Comparison of ENCODE assay signal across 26 mouse cellular contexts in the genomic region with DNA sequence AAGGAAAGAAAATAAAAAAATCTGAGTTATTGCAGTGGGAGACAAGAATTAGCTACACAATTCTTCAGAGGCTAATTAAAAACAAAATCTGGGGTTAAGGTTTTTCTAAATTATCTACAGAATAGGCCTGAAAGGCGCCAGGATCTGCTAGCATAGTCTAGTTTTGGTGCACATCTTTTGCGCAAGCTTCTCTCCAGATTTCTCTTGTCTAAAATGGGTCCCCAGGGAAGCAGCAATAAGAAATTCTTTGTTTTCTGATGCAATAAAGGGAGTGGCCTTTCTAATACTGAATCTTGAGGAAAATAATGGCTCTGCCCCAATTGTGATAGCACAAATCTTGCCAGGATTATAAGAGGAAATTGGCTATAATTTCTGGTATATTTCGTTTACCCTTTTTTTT.
DNase-seq lines count a peak whose midpoint lies in the region; ATAC-seq and TF ChIP-seq lines count a peak whose summit lies in the region.
"Had no signal": no experiment of that assay in that cellular context is flagged by ENCODE, and none has a peak within 500 bp of the region (broad histone marks: within the 10 kb centered on the region; RNA-seq: fewer than 3 reads in every experiment).

No protein-coding gene starts in this region.

- no peak overlapping the region for H3K27ac ChIP-seq in heart, embryonic 10.5 days
- no peak overlapping the region for H3K27ac ChIP-seq in kidney, postnatal 0 days
- H3K27ac ChIP-seq: embryonic facial prominence, embryonic 15.5 days; forebrain, embryonic 10.5 days; heart, embryonic 13.5 days; hindbrain, embryonic 12.5 days had no signal

- no peak overlapping the region for H3K4me3 ChIP-seq in heart, embryonic 10.5 days
- no peak overlapping the region for H3K4me3 ChIP-seq in kidney, postnatal 0 days (replicated peaks; ENCODE audit: low read depth, low read length)
- no peak overlapping the region for H3K4me3 ChIP-seq in C2C12 (ENCODE audit: insufficient read depth, poor library complexity, severe bottlenecking)
- no peak overlapping the region for H3K4me3 ChIP-seq in myocyte
- H3K4me3 ChIP-seq: embryonic facial prominence, embryonic 15.5 days; erythroblast, embryonic 14.5 days; forebrain, embryonic 10.5 days; heart, embryonic 13.5 days; hindbrain, embryonic 12.5 days had no signal

- H3K36me3 ChIP-seq in heart, embryonic 10.5 days: no peaks in the 10 kb centered on the region
- no peaks in the 10 kb centered on the region for H3K36me3 ChIP-seq in kidney, postnatal 0 days (ENCODE audit: insufficient read depth, low read length)
- no peaks in the 10 kb centered on the region for H3K36me3 ChIP-seq in C2C12 (ENCODE audit: control insufficient read depth, insufficient read depth)
- H3K36me3 ChIP-seq in myocyte (ENCODE audit: control insufficient read depth, insufficient read depth): no peaks in the 10 kb centered on the region
- H3K36me3 ChIP-seq: embryonic facial prominence, embryonic 15.5 days; forebrain, embryonic 10.5 days; G1E; heart, embryonic 13.5 days; hindbrain, embryonic 12.5 days had no signal

- H3K9ac ChIP-seq in kidney, postnatal 0 days (ENCODE audit: low read depth, low read length): no peak overlapping the region
- H3K9ac ChIP-seq: embryonic facial prominence, embryonic 15.5 days; heart, embryonic 13.5 days; hindbrain, embryonic 12.5 days had no signal

- no peak overlapping the region for H3K4me2 ChIP-seq in kidney, postnatal 0 days (ENCODE audit: low read length)
- no peak overlapping the region for H3K4me2 ChIP-seq in myocyte (ENCODE audit: low read depth)
- H3K4me2 ChIP-seq: embryonic facial prominence, embryonic 15.5 days; heart, embryonic 13.5 days; hindbrain, embryonic 12.5 days had no signal

- peak; percentile 94 for DNase-seq in heart, adult 11 months
- DNase-seq in heart, embryonic 10.5 days (ENCODE audit: low spot score): no peak
- DNase-seq in kidney, postnatal 0 days (ENCODE audit: low spot score): peak; percentile 24
- DNase-seq in kidney, postnatal 4 days: no peak
- no peak for DNase-seq in Muller cell, postnatal 12 days (ENCODE audit: inconsistent ontology term)
- DNase-seq: adrenal gland, postnatal 10 days; cerebellum, adult 11 months; cerebellum, adult 8-10 months; cerebellum, postnatal 14 days; embryo, embryonic 11 days; heart, postnatal 4 days; kidney, adult 11 months had no signal

- no peaks in the 10 kb centered on the region for H3K27me3 ChIP-seq in heart, embryonic 10.5 days (ENCODE audit: insufficient read depth, poor library complexity, severe bottlenecking)
- H3K27me3 ChIP-seq in kidney, postnatal 0 days (ENCODE audit: insufficient read depth, low read length): no peaks in the 10 kb centered on the region
- H3K27me3 ChIP-seq in C2C12 (ENCODE audit: control insufficient read depth, insufficient read depth, insufficient read length) (no peaks in the 10 kb centered on the region), myocyte (ENCODE audit: control insufficient read depth, insufficient read depth, insufficient read length) (no peaks in the 10 kb centered on the region)
- H3K27me3 ChIP-seq: embryonic facial prominence, embryonic 15.5 days; heart, embryonic 13.5 days; hindbrain, embryonic 12.5 days; Patski had no signal

- no peaks in the 10 kb centered on the region for H3K79me3 ChIP-seq in C2C12 (ENCODE audit: low read depth)

- H3ac ChIP-seq in C2C12 (ENCODE audit: control insufficient read depth, insufficient read length, low read depth) (no peak overlapping the region), myocyte (ENCODE audit: control insufficient read depth, insufficient read length) (no peak overlapping the region)

- ATAC-seq in kidney, postnatal 0 days (replicated peaks; ENCODE audit: low FRiP score, low read depth): no peak
- ATAC-seq: activated CD4-positive, CD25-positive, alpha-beta regulatory T cell, adult 4 months; CD4-positive, CD25-positive, alpha-beta regulatory T cell, adult 4 months; forebrain, embryonic 14.5 days; hindbrain, embryonic 16.5 days; inflammation-experienced regulatory T-cells, adult 6 months; Patski had no signal

- no peak for TF ChIP-seq CTCF in kidney, postnatal 0 days (IDR thresholded peaks at IDR 0.05; ENCODE audit: low read depth)
- no peak for TF ChIP-seq CTCF in C2C12 (IDR thresholded peaks at IDR 0.05; ENCODE audit: control insufficient read depth, insufficient read depth, insufficient read length)

- no peaks in the 10 kb centered on the region for H3K79me2 ChIP-seq in C2C12 (ENCODE audit: control insufficient read depth, insufficient read depth)
- H3K79me2 ChIP-seq in myocyte (ENCODE audit: control insufficient read depth, insufficient read depth): no peaks in the 10 kb centered on the region

- WGBS in heart, embryonic 10.5 days: 89% methylated on average over 3 of the region's 3 CpGs
- WGBS in kidney, postnatal 0 days: 81% methylated on average over 3 of the region's 3 CpGs

- H3K4me1 ChIP-seq in heart, embryonic 10.5 days: peaks cover 5% of the 10 kb centered on the region
- H3K4me1 ChIP-seq in kidney, postnatal 0 days (replicated peaks; ENCODE audit: insufficient read depth, low read length): 0 out of 2 replicates have a peak, but pooled peaks cover 3% of the 10 kb centered on the region
- H3K4me1 ChIP-seq: forebrain, embryonic 10.5 days; hindbrain, embryonic 12.5 days had no signal

- TF ChIP-seq POLR2A in myocyte (IDR thresholded peaks at IDR 0.05; ENCODE audit: insufficient read length, low read depth): no peak

- H3K9me3 ChIP-seq in heart, embryonic 10.5 days: no peaks in the 10 kb centered on the region
- no peaks in the 10 kb centered on the region for H3K9me3 ChIP-seq in kidney, postnatal 0 days (replicated peaks; ENCODE audit: low read length)
- H3K9me3 ChIP-seq: embryonic facial prominence, embryonic 15.5 days; forebrain, embryonic 10.5 days; G1E; heart, embryonic 13.5 days; hindbrain, embryonic 12.5 days had no signal

TF ChIP-seq in C2C12, 6 proteins besides CTCF, POLR2A, EP300 and RAD21:
- TF ChIP-seq MAX (IDR thresholded peaks at IDR 0.05): no peak
- no peak for TF ChIP-seq MYOD1 (IDR thresholded peaks at IDR 0.05; ENCODE audit: control insufficient read depth, insufficient read length, low read depth)
- TF ChIP-seq CEBPB (IDR thresholded peaks at IDR 0.05; ENCODE audit: low read depth): peak; percentile 17
- no peak for TF ChIP-seq MYOG (IDR thresholded peaks at IDR 0.05; ENCODE audit: control insufficient read depth, extremely low read depth, insufficient read length)
- TF ChIP-seq USF1 (IDR thresholded peaks at IDR 0.05; ENCODE audit: low read depth): no peak
- TF ChIP-seq FOSL1 (IDR thresholded peaks at IDR 0.05; ENCODE audit: insufficient read depth, low read length, poor library complexity, severe bottlenecking): no peak

TF ChIP-seq in myocyte, 11 proteins besides CTCF, POLR2A, EP300 and RAD21:
- TF ChIP-seq E2F4 (IDR thresholded peaks at IDR 0.05; ENCODE audit: insufficient read depth): no peak
- TF ChIP-seq CEBPB (IDR thresholded peaks at IDR 0.05; ENCODE audit: insufficient read depth, poor library complexity, severe bottlenecking): peak; percentile 95
- TF ChIP-seq TCF3 (IDR thresholded peaks at IDR 0.05; ENCODE audit: insufficient read length, low read depth): no peak

Comparison
In these comparisons a context has a peak if more than half of its experiments do, and no peak if none do; other contexts are left out.
1. DNase-seq: peak in heart, adult 11 months (single experiment) and kidney, postnatal 0 days (single experiment); none in heart, embryonic 10.5 days (single experiment), kidney, postnatal 4 days (0 of 2) and Muller cell, postnatal 12 days (single experiment).